Mouse (Mus musculus): ENCODE measurements at regions not wholly inside any gene's neighbourhood (a gene's known extent, or its start where the extent isn't known, plus 50 kb on each side); places are given as distances from the start of the nearest gene placed in this dataset.
"Not testable (repeated sequence)": the region's sequence is repeated elsewhere in the genome, so short reads cannot be mapped to it uniquely, and the experiment has no call there.

- H3K9me3 ChIP-seq (ENCODE audit: control insufficient read depth, low read length), result no peaks in the 10 kb centered on the region
- no peak overlapping the region for H3K27ac ChIP-seq (replicated peaks; ENCODE audit: low read depth, low read length)
- DNase-seq (ENCODE audit: low spot score) (peak; percentile 78), ATAC-seq (ENCODE audit: low FRiP score, low read depth) (no peak; the same call in 1 of the 2 replicates)
- H3K27me3 ChIP-seq (ENCODE audit: control insufficient read depth, insufficient read depth, low read length), result no peaks in the 10 kb centered on the region
- no peaks in the 10 kb centered on the region for H3K4me1 ChIP-seq (ENCODE audit: control insufficient read depth, insufficient read depth, low read length)
- H3K36me3 ChIP-seq (ENCODE audit: control insufficient read depth, insufficient read depth, low read length), result no peaks in the 10 kb centered on the region
- H3K4me2 ChIP-seq (replicated peaks; ENCODE audit: low read depth, low read length, severe bottlenecking), result no peak overlapping the region
- 63% methylated on average over 2 of the region's 2 CpGs for WGBS
- H3K9ac ChIP-seq (ENCODE audit: low read depth, low read length, severe bottlenecking), result no peak overlapping the region
- TF ChIP-seq POLR2A (IDR thresholded peaks at IDR 0.05; ENCODE audit: borderline replicate concordance, extremely low read depth, insufficient read depth, insufficient read length), result no peak
- no peak overlapping the region for H3K4me3 ChIP-seq (replicated peaks; ENCODE audit: low read length)
Measured at GRCm38 (mm10) chr4:69443956-69444355, 489.8 kb upstream of the Brinp1 start.

DNA sequence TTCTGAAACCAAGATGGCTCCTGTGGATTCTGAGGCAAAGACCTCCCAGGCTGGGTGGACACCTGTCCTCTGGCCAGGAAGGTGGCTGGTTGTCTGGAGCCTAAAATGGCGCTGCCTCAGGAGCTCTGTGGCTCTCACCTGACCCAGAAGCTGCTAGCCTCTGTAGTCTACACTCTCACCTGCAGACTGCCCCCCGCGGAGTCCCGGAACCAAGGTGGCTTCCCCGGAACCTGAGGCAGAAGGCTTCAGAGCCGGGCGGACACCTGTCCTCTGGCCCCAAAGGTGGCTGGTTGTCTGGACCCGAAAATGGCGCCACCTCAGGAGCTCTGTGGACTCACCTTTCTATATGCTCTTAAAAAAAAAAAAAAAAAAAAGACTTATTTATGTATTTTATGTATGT is 481.2 kb upstream of the Brinp1 start:
- Histone ChIP-seq H3K4me3 (replicated peaks; ENCODE audit: low read length) (no peak overlapping the region), H3K27ac (replicated peaks; ENCODE audit: low read depth, low read length) (no peak overlapping the region), H3K4me1 (ENCODE audit: control insufficient read depth, insufficient read depth, low read length) (no peaks in the 10 kb centered on the region), H3K9me3 (ENCODE audit: control insufficient read depth, low read length) (no peaks in the 10 kb centered on the region), H3K9ac (ENCODE audit: low read depth, low read length, severe bottlenecking) (no peak overlapping the region), H3K4me2 (replicated peaks; ENCODE audit: low read depth, low read length, severe bottlenecking) (no peak overlapping the region), H3K36me3 (ENCODE audit: control insufficient read depth, insufficient read depth, low read length) (no peaks in the 10 kb centered on the region), H3K27me3 (ENCODE audit: control insufficient read depth, insufficient read depth, low read length) (no peaks in the 10 kb centered on the region)
- WGBS, result 92% methylated on average over 9 of the region's 9 CpGs
- ATAC-seq (ENCODE audit: low FRiP score, low read depth) (no peak), DNase-seq (ENCODE audit: low spot score) (no peak)
- TF ChIP-seq POLR2A (IDR thresholded peaks at IDR 0.05; ENCODE audit: borderline replicate concordance, extremely low read depth, insufficient read depth, insufficient read length), result no peak

- not testable (repeated sequence) for H3K27me3 ChIP-seq (ENCODE audit: control insufficient read depth, insufficient read depth, low read length); H3K9me3 ChIP-seq (ENCODE audit: control insufficient read depth, low read length); H3K36me3 ChIP-seq (ENCODE audit: control insufficient read depth, insufficient read depth, low read length); ATAC-seq (ENCODE audit: low FRiP score, low read depth); H3K27ac ChIP-seq (replicated peaks; ENCODE audit: low read depth, low read length); DNase-seq (ENCODE audit: low spot score); H3K9ac ChIP-seq (ENCODE audit: low read depth, low read length, severe bottlenecking); H3K4me1 ChIP-seq (ENCODE audit: control insufficient read depth, insufficient read depth, low read length); H3K4me2 ChIP-seq (replicated peaks; ENCODE audit: low read depth, low read length, severe bottlenecking); H3K4me3 ChIP-seq (replicated peaks; ENCODE audit: low read length)
- 97% methylated on average over 15 of the region's 23 CpGs for WGBS
Measured at GRCm38 (mm10) chr4:69410411-69410810, 456.2 kb upstream of the Brinp1 start.

DNA sequence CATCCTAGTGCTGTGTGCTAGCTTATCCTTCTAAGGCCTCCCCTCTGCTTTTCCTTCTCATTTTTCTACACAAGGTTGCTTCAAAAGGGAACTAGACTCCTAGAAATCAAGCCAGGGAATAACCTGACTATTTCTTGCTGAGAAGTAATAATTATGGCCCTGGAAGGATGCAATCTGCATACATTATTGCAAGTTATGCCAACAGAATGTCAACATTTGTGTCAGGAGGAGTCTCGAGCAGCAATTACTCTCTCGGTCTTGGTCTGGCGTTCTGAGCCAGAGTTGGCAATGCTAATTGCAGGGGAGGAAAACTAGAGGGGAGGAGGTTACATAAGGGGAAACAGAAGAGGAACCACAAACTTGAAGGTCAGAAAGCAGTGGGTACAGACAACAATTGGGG is 441.3 kb upstream of the Brinp1 start:
- H3K4me1 ChIP-seq (ENCODE audit: control insufficient read depth, insufficient read depth, low read length), result no peaks in the 10 kb centered on the region
- no peak overlapping the region for H3K9ac ChIP-seq (ENCODE audit: low read depth, low read length, severe bottlenecking)
- H3K4me3 ChIP-seq (replicated peaks; ENCODE audit: low read length), result no peak overlapping the region
- H3K9me3 ChIP-seq (ENCODE audit: control insufficient read depth, low read length), result no peaks in the 10 kb centered on the region
- TF ChIP-seq POLR2A (IDR thresholded peaks at IDR 0.05; ENCODE audit: borderline replicate concordance, extremely low read depth, insufficient read depth, insufficient read length), result no peak
- no peak for DNase-seq (ENCODE audit: low spot score)
- ATAC-seq (ENCODE audit: low FRiP score, low read depth), result no peak
- no peaks in the 10 kb centered on the region for H3K36me3 ChIP-seq (ENCODE audit: control insufficient read depth, insufficient read depth, low read length)
- 74% methylated on average over 3 of the region's 3 CpGs for WGBS
- no peak overlapping the region for H3K4me2 ChIP-seq (replicated peaks; ENCODE audit: low read depth, low read length, severe bottlenecking)
- no peaks in the 10 kb centered on the region for H3K27me3 ChIP-seq (ENCODE audit: control insufficient read depth, insufficient read depth, low read length)
- no peak overlapping the region for H3K27ac ChIP-seq (replicated peaks; ENCODE audit: low read depth, low read length)

DNA sequence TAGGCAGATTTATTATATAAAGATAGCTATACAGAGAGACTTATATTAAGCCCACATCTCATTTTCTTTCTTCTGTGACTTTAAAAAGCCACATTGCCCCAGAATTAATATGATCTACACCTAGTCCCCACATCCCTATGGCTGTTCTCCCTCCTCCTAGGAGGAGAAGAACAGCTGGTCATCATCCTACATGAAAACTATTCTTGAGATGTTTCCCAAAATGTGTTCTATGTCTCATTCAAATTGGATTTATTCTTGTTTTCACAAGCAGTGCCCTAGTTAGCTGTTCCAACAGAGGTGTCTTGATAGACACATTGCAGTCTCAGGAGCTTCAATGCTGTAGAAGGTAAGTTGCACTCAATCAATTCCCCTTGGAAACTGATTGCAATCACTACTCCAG is 429.1 kb upstream of the Brinp1 start:
- Histone ChIP-seq H3K27ac (replicated peaks; ENCODE audit: low read depth, low read length) (no peak overlapping the region), H3K36me3 (ENCODE audit: control insufficient read depth, insufficient read depth, low read length) (no peaks in the 10 kb centered on the region), H3K4me3 (replicated peaks; ENCODE audit: low read length) (no peak overlapping the region), H3K9me3 (ENCODE audit: control insufficient read depth, low read length) (no peaks in the 10 kb centered on the region), H3K27me3 (ENCODE audit: control insufficient read depth, insufficient read depth, low read length) (no peaks in the 10 kb centered on the region), H3K4me2 (replicated peaks; ENCODE audit: low read depth, low read length, severe bottlenecking) (no peak overlapping the region), H3K9ac (ENCODE audit: low read depth, low read length, severe bottlenecking) (no peak overlapping the region), H3K4me1 (ENCODE audit: control insufficient read depth, insufficient read depth, low read length) (no peaks in the 10 kb centered on the region)
- TF ChIP-seq POLR2A (IDR thresholded peaks at IDR 0.05; ENCODE audit: borderline replicate concordance, extremely low read depth, insufficient read depth, insufficient read length), result no peak
- no peak for ATAC-seq (ENCODE audit: low FRiP score, low read depth)
- DNase-seq (ENCODE audit: low spot score), result no peak

DNA sequence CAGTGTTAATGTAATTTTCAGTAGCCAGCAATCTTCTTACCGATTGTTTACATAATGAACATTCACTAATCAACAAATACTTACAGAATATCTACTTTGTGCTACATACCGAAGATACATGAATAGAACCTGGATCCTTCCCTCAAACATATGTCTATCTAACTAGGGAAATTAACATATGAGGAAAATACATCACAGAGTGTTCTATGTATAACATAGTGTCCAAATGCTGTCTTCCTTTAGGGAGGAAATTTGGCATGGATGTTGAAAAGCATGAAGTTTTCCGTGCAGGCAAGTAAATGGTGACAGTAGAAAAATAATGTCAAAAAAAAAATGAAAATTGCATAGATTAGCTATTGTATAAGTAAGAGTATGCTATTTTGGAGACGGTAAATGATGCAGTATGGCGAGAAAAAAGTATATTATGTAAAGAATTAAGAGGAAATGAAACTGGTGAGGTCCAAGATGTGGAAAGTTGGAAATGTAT is 392.8 kb upstream of the Brinp1 start:
- ATAC-seq (ENCODE audit: low FRiP score, low read depth), result no peak
- no peak for TF ChIP-seq POLR2A (IDR thresholded peaks at IDR 0.05; ENCODE audit: borderline replicate concordance, extremely low read depth, insufficient read depth, insufficient read length)

More for the DNA sequence above, 392.8 kb upstream of the Brinp1 start:
- H3K27ac ChIP-seq (replicated peaks; ENCODE audit: low read depth, low read length), result no peak overlapping the region
- H3K4me1 ChIP-seq (ENCODE audit: control insufficient read depth, insufficient read depth, low read length), result no peaks in the 10 kb centered on the region
- no peaks in the 10 kb centered on the region for H3K27me3 ChIP-seq (ENCODE audit: control insufficient read depth, insufficient read depth, low read length)
- H3K9me3 ChIP-seq (ENCODE audit: control insufficient read depth, low read length), result no peaks in the 10 kb centered on the region
- DNase-seq (ENCODE audit: low spot score), result no peak
- 83% methylated on average over 5 of the region's 5 CpGs for WGBS
- H3K4me2 ChIP-seq (replicated peaks; ENCODE audit: low read depth, low read length, severe bottlenecking), result no peak overlapping the region
- no peak overlapping the region for H3K4me3 ChIP-seq (replicated peaks; ENCODE audit: low read length)
- no peaks in the 10 kb centered on the region for H3K36me3 ChIP-seq (ENCODE audit: control insufficient read depth, insufficient read depth, low read length)
- H3K9ac ChIP-seq (ENCODE audit: low read depth, low read length, severe bottlenecking), result no peak overlapping the region
